Mouse (Mus musculus) layer of hippocampus, postnatal 10 days (tissue): ENCODE results near the gene Krtap16-1. TPM values are rescaled to one million over a fixed set of nuclear protein-coding genes. Genes with fewer than 3 reads are reported as not detected.

Source experiments
- DNase-seq, 2 experiments: peaks; one replicate each; pipeline ENCODE4 v3.0.0; 2021; ENCODE audit warnings: low spot score in 2 of 2
- total RNA-seq, 2 experiments: library from RNA; stranded (reverse); gene quantifications; 2 replicates each; pipeline ENCODE4 v1.2.3; 2021

Krtap16-1 gene
- total RNA-seq, 2 experiments from 2014 or later = not detected

GRCm38 (mm10) chr11:99964213-99964612 lies 22.2 kb downstream of the Krtap16-1 start:
- no peak for DNase-seq

- no peak for DNase-seq
Observed at GRCm38 (mm10) chr11:99948175-99948574, 38.2 kb downstream of the Krtap16-1 start, which contains the start of gene Krtap9-5. Krtap9-5 (plus strand) TSS chr11:99948475.

- DNase-seq = no peak
Observed at GRCm38 (mm10) chr11:99937751-99938264, 48.6 kb downstream of the Krtap16-1 start.

GRCm38 (mm10) chr11:99935991-99936390 lies 50.4 kb downstream of the Krtap16-1 start, which contains the start of gene Krtap31-2:
Krtap31-2 (plus strand) TSS chr11:99936291.
- no peak for DNase-seq

Other genes with a start within 250 kb of the Krtap16-1 start
- gene Gm11595, start 213.7 kb downstream of the Krtap16-1 start, total RNA-seq = not detected
- not detected for gene Krtap4-8, start 205.9 kb downstream of the Krtap16-1 start, total RNA-seq
- not detected for gene Krtap4-9, start 201.4 kb downstream of the Krtap16-1 start, total RNA-seq
- not detected for gene Gm11596, start 193.1 kb downstream of the Krtap16-1 start, total RNA-seq
- gene Gm11569, start 187.7 kb downstream of the Krtap16-1 start, total RNA-seq = not detected
- gene Gm11554, start 182.2 kb downstream of the Krtap16-1 start, total RNA-seq = not detected
- gene Krtap4-13, start 176.7 kb downstream of the Krtap16-1 start, total RNA-seq = not detected
- not detected for gene Gm11564, start 170.9 kb downstream of the Krtap16-1 start, total RNA-seq
- gene 2300003K06Rik, start 148.5 kb downstream of the Krtap16-1 start, total RNA-seq = not detected
- not detected for gene Krtap4-16, start 135.0 kb downstream of the Krtap16-1 start, total RNA-seq
- gene Gm11568, start 128.7 kb downstream of the Krtap16-1 start, total RNA-seq = not detected
- gene Gm11559, start 122.1 kb downstream of the Krtap16-1 start, total RNA-seq = not detected
- gene Krtap9-1, start 113.2 kb downstream of the Krtap16-1 start, total RNA-seq = not detected
- gene Gm11567, start 107.4 kb downstream of the Krtap16-1 start, total RNA-seq = not detected
- not detected for gene Krtap31-1, start 78.7 kb downstream of the Krtap16-1 start, total RNA-seq
- gene Gm11565, start 71.8 kb downstream of the Krtap16-1 start, total RNA-seq = not detected
- not detected for gene Krtap31-2, start 50.3 kb downstream of the Krtap16-1 start, total RNA-seq
- gene Krtap9-5, start 38.1 kb downstream of the Krtap16-1 start, total RNA-seq = not detected
- gene Krtap29-1, start 7.5 kb downstream of the Krtap16-1 start, total RNA-seq = not detected
- not detected for gene Krtap17-1, start 7.4 kb upstream of the Krtap16-1 start, total RNA-seq
- not detected for gene Krt33a, start 29.6 kb upstream of the Krtap16-1 start, total RNA-seq
- not detected for gene Krt33b, start 43.3 kb upstream of the Krtap16-1 start, total RNA-seq
- not detected for gene Krt34, start 55.0 kb upstream of the Krtap16-1 start, total RNA-seq
- gene Krt31, start 64.0 kb upstream of the Krtap16-1 start, total RNA-seq = not detected
- gene Krt32, start 101.6 kb upstream of the Krtap16-1 start, total RNA-seq = not detected
- gene Krt35, start 109.6 kb upstream of the Krtap16-1 start, total RNA-seq = not detected
- not detected for gene Krt36, start 119.0 kb upstream of the Krtap16-1 start, total RNA-seq
- not detected for gene Krt13, start 135.0 kb upstream of the Krtap16-1 start, total RNA-seq
- gene Krt15, start 149.3 kb upstream of the Krtap16-1 start, total RNA-seq = 1 to 10 TPM; 1.1 to 1.5 TPM
- 1 to 10 TPM in 1 of 2 experiments, under 1 TPM in 1; 0.64 to 1.0 TPM for gene Krt19, start 162.1 kb upstream of the Krtap16-1 start, total RNA-seq
- gene Krt9, start 206.6 kb upstream of the Krtap16-1 start, total RNA-seq = 1 to 10 TPM; 1.1 to 1.2 TPM
- gene Krt14, start 221.0 kb upstream of the Krtap16-1 start, total RNA-seq = under 1 TPM in 1 of 2 experiments, not detected in 1; 0.43 TPM